Mouse (Mus musculus) CH12.LX (cell line): ENCODE results near the gene Sorcs3. TPM values are rescaled to one million over a fixed set of nuclear protein-coding genes. Genes with fewer than 3 reads are reported as not detected.

Experiments
- DNase-seq: peaks from one replicate; pipeline ENCODE4 v3.0.0-alpha.2; 2013; ENCODE audit errors: extremely low read depth
- H3K27ac ChIP-seq: 2 replicates; pipeline ENCODE4 v1.5.1; 2012; ENCODE audit warnings: low read depth, mild to moderate bottlenecking, control low read depth, moderate library complexity; ENCODE audit not compliant: insufficient read depth
- H3K27me3 ChIP-seq: replicated peaks from 2 replicates; pipeline ENCODE3; 2012; ENCODE audit warnings: inconsistent platforms
- H3K36me3 ChIP-seq, 2 experiments: replicated peaks in 1 of 2; 2 replicates each; pipeline versions ENCODE3 to v1.6.1; 2012; ENCODE audit warnings: inconsistent platforms in 1 of 2, low read length in 1 of 2, mild to moderate bottlenecking in 1 of 2, mixed read lengths in 1 of 2, moderate library complexity in 1 of 2; ENCODE audit not compliant: control insufficient read depth in 1 of 2, insufficient read depth in 1 of 2
- H3K4me1 ChIP-seq, 2 experiments: 2 replicates each; pipeline ENCODE4 v1.6.1; 2012; ENCODE audit warnings: inconsistent platforms in 1 of 2, moderate library complexity in 1 of 2; ENCODE audit not compliant: insufficient read depth in 2 of 2, control insufficient read depth in 1 of 2
- H3K4me2 ChIP-seq: 2 replicates; pipeline ENCODE4 v1.6.1; 2012; ENCODE audit warnings: low read depth, mild to moderate bottlenecking, control low read depth; ENCODE audit not compliant: poor library complexity, insufficient read depth, severe bottlenecking
- H3K4me3 ChIP-seq, 3 experiments: fragments of 150-350 bp in 1 of 3; sonication (generic) in 1 of 3; replicated peaks in 1 of 3; 2 replicates each; pipeline versions ENCODE3 to v1.5.1; 2011 to 2012; ENCODE audit warnings: low read depth in 2 of 3, low read length in 2 of 3, mild to moderate bottlenecking in 2 of 3, moderate library complexity in 2 of 3, control low read depth in 1 of 3, improper control_type of control experiment in 1 of 3, inconsistent platforms in 1 of 3, mixed read lengths in 1 of 3; ENCODE audit not compliant: poor library complexity in 1 of 3
- H3K79me2 ChIP-seq: replicated peaks from 2 replicates; pipeline ENCODE4 v1.6.1; 2012; ENCODE audit warnings: mild to moderate bottlenecking, moderate library complexity; ENCODE audit not compliant: control insufficient read depth, poor library complexity, insufficient read depth, severe bottlenecking; ENCODE audit errors: extremely low read depth
- H3K9ac ChIP-seq: 2 replicates; pipeline ENCODE4 v1.6.1; 2012; ENCODE audit warnings: low read depth, mild to moderate bottlenecking, control low read depth, moderate library complexity; ENCODE audit not compliant: insufficient read depth
- H3K9me3 ChIP-seq: replicated peaks from 2 replicates; pipeline ENCODE3; 2012; ENCODE audit warnings: low read length, inconsistent platforms, mixed read lengths
- CHD1 ChIP-seq: IDR thresholded peaks from 2 replicates; pipeline ENCODE4 v1.6.1; 2012; ENCODE audit warnings: low read depth, low read length, improper control_type of control experiment, inconsistent platforms
- CHD2 ChIP-seq: IDR thresholded peaks from 2 replicates; pipeline ENCODE4 v1.6.1; 2011; ENCODE audit warnings: low read length, improper control_type of control experiment
- CTCF ChIP-seq, 2 experiments: IDR thresholded peaks in 1 of 2; conservative IDR thresholded peaks in 1 of 2; 2 replicates each; pipeline ENCODE4 v1.5.1; 2011 to 2012; ENCODE audit warnings: low read depth in 2 of 2, low read length in 2 of 2, improper control_type of control experiment in 1 of 2, inconsistent platforms in 1 of 2, mild to moderate bottlenecking in 1 of 2, moderate library complexity in 1 of 2
- E2F4 ChIP-seq: IDR thresholded peaks from 2 replicates; pipeline ENCODE4 v1.6.1; 2011; ENCODE audit warnings: low read depth, low read length, improper control_type of control experiment; ENCODE audit not compliant: insufficient replicate concordance
- EP300 ChIP-seq: IDR thresholded peaks from 2 replicates; pipeline ENCODE4 v1.6.1; 2011; ENCODE audit warnings: low read length, improper control_type of control experiment
- JUND ChIP-seq: conservative IDR thresholded peaks from 2 replicates; pipeline ENCODE4 v1.6.1; 2011; ENCODE audit warnings: low read depth, low read length, improper control_type of control experiment
- MAFK ChIP-seq: IDR thresholded peaks from 2 replicates; pipeline ENCODE4 v1.6.1; 2011; ENCODE audit warnings: low read length, improper control_type of control experiment; ENCODE audit not compliant: insufficient replicate concordance
- MAZ ChIP-seq: IDR thresholded peaks from 2 replicates; pipeline ENCODE4 v1.6.1; 2012; ENCODE audit warnings: low read depth, mild to moderate bottlenecking, inconsistent platforms, low read length, improper control_type of control experiment, moderate library complexity
- MEF2A ChIP-seq: IDR thresholded peaks from 2 replicates; pipeline ENCODE4 v1.6.1; 2014; ENCODE audit warnings: low read depth, mild to moderate bottlenecking, inconsistent platforms, low read length, improper control_type of control experiment, borderline replicate concordance
- MYC ChIP-seq: IDR thresholded peaks from 2 replicates; pipeline ENCODE4 v1.6.1; 2011; ENCODE audit warnings: low read depth, mild to moderate bottlenecking, improper control_type of control experiment, low read length
- NELFE ChIP-seq: IDR thresholded peaks from 2 replicates; pipeline ENCODE4 v1.6.1; 2011; ENCODE audit warnings: low read depth, low read length, improper control_type of control experiment
- NRF1 ChIP-seq: IDR thresholded peaks from 2 replicates; pipeline ENCODE4 v1.6.1; 2014; ENCODE audit warnings: low read depth, mild to moderate bottlenecking, inconsistent platforms, low read length, improper control_type of control experiment, moderate library complexity
- PAX5 ChIP-seq: IDR thresholded peaks from 2 replicates; pipeline ENCODE4 v1.6.1; 2012; ENCODE audit warnings: low read length, inconsistent platforms, mixed read lengths
- POLR2A ChIP-seq: IDR thresholded peaks from 2 replicates; pipeline ENCODE4 v1.6.1; 2011; ENCODE audit warnings: low read depth, mild to moderate bottlenecking, improper control_type of control experiment, low read length
- POLR2AphosphoS2 ChIP-seq: IDR thresholded peaks from 2 replicates; pipeline ENCODE4 v1.6.1; 2011; ENCODE audit warnings: low read depth, low read length, improper control_type of control experiment
- RCOR1 ChIP-seq: conservative IDR thresholded peaks from 2 replicates; pipeline ENCODE4 v1.6.1; 2012; ENCODE audit warnings: low read depth, mild to moderate bottlenecking, inconsistent platforms, low read length, improper control_type of control experiment
- SIN3A ChIP-seq: IDR thresholded peaks from 2 replicates; pipeline ENCODE4 v1.6.1; 2012; ENCODE audit warnings: low read length, improper control_type of control experiment, inconsistent platforms
- SMC3 ChIP-seq: IDR thresholded peaks from 2 replicates; pipeline ENCODE4 v1.6.1; 2011; ENCODE audit warnings: low read depth, low read length, improper control_type of control experiment
- TBP ChIP-seq: conservative IDR thresholded peaks from 2 replicates; pipeline ENCODE4 v1.6.1; 2011; ENCODE audit warnings: low read depth, low read length, improper control_type of control experiment
- TCF12 ChIP-seq: IDR thresholded peaks from 2 replicates; pipeline ENCODE4 v1.6.1; 2014; ENCODE audit warnings: low read depth, mild to moderate bottlenecking, inconsistent platforms, low read length, improper control_type of control experiment
- UBTF ChIP-seq: IDR thresholded peaks from 2 replicates; pipeline ENCODE4 v1.6.1; 2012; ENCODE audit warnings: low read depth, mild to moderate bottlenecking, inconsistent platforms, low read length, improper control_type of control experiment, moderate library complexity
- USF1 ChIP-seq: IDR thresholded peaks from 2 replicates; pipeline ENCODE4 v1.6.1; 2014; ENCODE audit warnings: low read depth, mild to moderate bottlenecking, inconsistent platforms, low read length, improper control_type of control experiment
- ZC3H11A ChIP-seq: IDR thresholded peaks from 2 replicates; pipeline ENCODE4 v1.6.1; 2012; ENCODE audit warnings: low read depth, mild to moderate bottlenecking, inconsistent platforms, low read length, improper control_type of control experiment
- ZNF384 ChIP-seq: IDR thresholded peaks from 2 replicates; pipeline ENCODE4 v1.6.1; 2012; ENCODE audit warnings: low read depth, low read length, improper control_type of control experiment, inconsistent platforms
- dilution Hi-C: fragments of 300-500 bp; cut with MboI; formaldehyde crosslinking; loops from 2 replicates; pipeline ENCODE4 v1.14.3; 2020; ENCODE audit warnings: low sequenced_read_pairs; ENCODE audit not compliant: extremely low pct_unique_long_range_greater_than_20kb, extremely low pct_ligation_motif_present
- in situ Hi-C: fragments of 300-500 bp; cut with MboI; formaldehyde crosslinking; loops from 3 replicates; pipeline ENCODE4 v1.14.3; 2019; ENCODE audit warnings: low sequenced_read_pairs, low pct_ligation_motif_present, low pct_unique_long_range_greater_than_20kb, mixed read lengths
- polyA plus RNA-seq: library from polyadenylated mRNA; unstranded; fragments of >175 nt; gene quantifications from 2 replicates; pipeline ENCODE4 v1.2.1, GENCODE M21; 2012; ENCODE audit warnings: low read depth; ENCODE audit not compliant: insufficient read length
- total RNA-seq, 2 experiments: library from RNA; depleted of rRNA; stranded (reverse); fragments of 300-350 nt in 1 of 2; fragments of >200 nt in 1 of 2; gene quantifications; 2 replicates each; pipeline ENCODE4 v1.2.3; 2012 to 2014

Sorcs3 gene
- total and polyA plus RNA-seq, 3 experiments: not detected

- no peak for TF ChIP-seq TBP
- no peak for TF ChIP-seq UBTF
- no peak for TF ChIP-seq EP300
- TF ChIP-seq JUND: no peak
- no peak for TF ChIP-seq POLR2A
- no peak for TF ChIP-seq MAFK
- TF ChIP-seq NRF1: no peak
- no peak for TF ChIP-seq ZC3H11A
- no peak for TF ChIP-seq MYC
- TF ChIP-seq E2F4: no peak
- no peak for TF ChIP-seq CHD1
- TF ChIP-seq PAX5: no peak
- no peak for TF ChIP-seq CHD2
- no peak for TF ChIP-seq MEF2A
- TF ChIP-seq POLR2AphosphoS2: no peak
- TF ChIP-seq NELFE: no peak
- TF ChIP-seq RCOR1: no peak
- TF ChIP-seq USF1: no peak
- no peaks in the 10 kb centered on the region for H3K27me3 ChIP-seq
- in situ Hi-C loops: no loop called here
- H3K4me2 ChIP-seq: no peak overlapping the region
- no peak overlapping the region for H3K9ac ChIP-seq
- dilution Hi-C loops: no loop called here
- H3K4me3 ChIP-seq: no peak overlapping the region
- H3K9me3 ChIP-seq: peaks cover 37% of the 10 kb centered on the region
- no peaks in the 10 kb centered on the region for H3K79me2 ChIP-seq
- H3K4me1 ChIP-seq: no peaks in the 10 kb centered on the region
- H3K27ac ChIP-seq: no peak overlapping the region
- DNase-seq: no peak
- no peaks in the 10 kb centered on the region for H3K36me3 ChIP-seq
Observed at GRCm38 (mm10) chr19:48438450-48438849, 232.6 kb downstream of the Sorcs3 start.

- in situ Hi-C loops: no loop called here
- dilution Hi-C loops: no loop called here
- no peak for TF ChIP-seq JUND
- TF ChIP-seq SMC3: no peak
- no peak for TF ChIP-seq NELFE
- no peak for TF ChIP-seq CTCF (conservative IDR thresholded peaks at IDR 0.05 in 1 of 2, IDR thresholded peaks at IDR 0.05 in 1 of 2; ENCODE audit: low read depth in 2 of 2, low read length in 2 of 2)
- no peak for TF ChIP-seq CHD2
- no peak for TF ChIP-seq TCF12
- TF ChIP-seq SIN3A: no peak
- TF ChIP-seq ZNF384: no peak
- TF ChIP-seq RCOR1: no peak
- no peak for TF ChIP-seq MAZ
- TF ChIP-seq TBP: no peak
- no peak overlapping the region for H3K9ac ChIP-seq
- H3K27ac ChIP-seq: no peak overlapping the region
- H3K27me3 ChIP-seq: no peaks in the 10 kb centered on the region
- H3K36me3 ChIP-seq: no peaks in the 10 kb centered on the region
- DNase-seq: no peak
- peaks cover 55% of the 10 kb centered on the region for H3K9me3 ChIP-seq
- H3K4me2 ChIP-seq: no peak overlapping the region
- no peaks in the 10 kb centered on the region for H3K79me2 ChIP-seq
- no peak overlapping the region for H3K4me3 ChIP-seq
- H3K4me1 ChIP-seq: no peaks in the 10 kb centered on the region
Observed at GRCm38 (mm10) chr19:48461141-48461540, 255.3 kb downstream of the Sorcs3 start.
